Mouse (Mus musculus) heart, adult 2 months (tissue): Measurements from ENCODE around the gene Mrpl23.

Experiments used
- CTCF ChIP-seq: fragments of 200-600 bp; IDR thresholded peaks from 2 replicates; pipeline ENCODE4 v1.8.1; 2022; ENCODE audit warnings: antibody characterized with exemption, mild to moderate bottlenecking, moderate library complexity
- EP300 ChIP-seq: fragments of 200-500 bp; IDR thresholded peaks from 2 replicates; pipeline ENCODE4 v1.6.1; 2011; ENCODE audit warnings: low read depth, low read length, control low read depth; ENCODE audit not compliant: insufficient read depth
- POLR2A ChIP-seq: fragments of 200-500 bp; IDR thresholded peaks from 2 replicates; pipeline ENCODE4 v1.6.1; 2011; ENCODE audit warnings: mild to moderate bottlenecking, low read depth, low read length, control low read depth; ENCODE audit not compliant: insufficient read depth

DNA sequence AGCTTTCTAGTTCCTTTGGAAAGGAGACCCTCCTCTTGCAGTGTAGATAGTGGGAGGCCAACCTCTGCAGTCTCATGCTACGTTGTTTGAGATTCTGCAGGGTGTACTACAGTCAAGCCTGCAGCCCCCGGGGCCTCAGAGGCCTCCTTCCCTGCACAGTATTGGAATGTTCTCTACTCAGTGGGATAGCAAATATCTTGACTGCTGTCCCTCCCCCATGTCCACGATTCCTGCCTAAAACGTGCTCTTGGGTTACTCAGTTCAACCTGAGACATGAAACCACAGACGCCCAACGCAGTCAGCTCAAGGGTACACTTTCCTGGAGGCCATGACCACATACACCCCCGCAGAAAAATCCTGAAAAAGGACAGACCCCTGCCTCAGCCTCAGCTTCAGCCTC is 39.9 kb downstream of the Mrpl23 start:
- TF ChIP-seq CTCF (no peak), POLR2A (no peak), EP300 (no peak)
